Mouse (Mus musculus): ENCODE measurements at regions not wholly inside any gene's neighbourhood (a gene's known extent, or its start where the extent isn't known, plus 50 kb on each side); places are given as distances from the start of the nearest gene placed in this dataset.

DNA sequence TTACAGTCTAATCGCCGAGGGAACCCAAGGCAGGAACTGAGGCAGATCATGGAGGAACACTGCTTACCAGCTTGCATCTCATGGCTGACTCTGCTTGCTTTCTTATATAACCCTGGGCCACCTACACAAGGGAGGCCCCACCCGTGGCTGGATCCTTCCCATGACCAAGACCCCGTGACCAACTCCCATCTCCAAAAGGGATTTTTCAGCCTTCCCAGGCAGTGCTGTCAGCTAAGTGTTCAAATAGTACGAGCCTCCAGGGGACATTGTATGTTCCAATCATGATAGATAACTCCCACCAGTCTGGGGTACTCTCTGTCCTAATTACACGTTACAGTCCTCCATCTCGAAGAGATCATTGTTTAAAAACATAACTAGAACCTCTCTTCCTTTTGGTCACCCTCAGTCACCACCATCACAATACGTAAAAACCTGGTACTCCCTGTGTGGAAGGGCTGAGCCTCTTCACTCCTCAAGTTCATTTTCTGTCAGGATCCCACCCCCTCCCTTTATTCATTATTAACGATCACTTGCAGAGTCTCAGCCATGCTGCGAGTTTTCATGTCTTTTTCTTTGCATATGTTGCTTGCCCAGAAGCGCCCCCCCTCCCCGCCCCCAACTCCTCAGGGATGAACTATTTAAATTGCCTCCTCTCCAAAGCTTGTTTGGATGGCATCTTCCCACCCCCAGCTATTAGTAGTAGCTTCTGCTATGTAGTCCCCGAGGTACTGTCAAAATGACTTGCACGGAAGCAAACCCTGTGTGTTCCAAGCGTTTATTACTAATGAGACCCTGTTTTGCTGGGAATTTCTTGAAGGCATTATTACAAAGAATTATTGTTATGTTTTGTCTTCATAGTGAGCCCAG lies 406.2 kb upstream of the Mmadhc start:
- no peak for ATAC-seq (ENCODE audit: poor library complexity, severe bottlenecking)

DNA sequence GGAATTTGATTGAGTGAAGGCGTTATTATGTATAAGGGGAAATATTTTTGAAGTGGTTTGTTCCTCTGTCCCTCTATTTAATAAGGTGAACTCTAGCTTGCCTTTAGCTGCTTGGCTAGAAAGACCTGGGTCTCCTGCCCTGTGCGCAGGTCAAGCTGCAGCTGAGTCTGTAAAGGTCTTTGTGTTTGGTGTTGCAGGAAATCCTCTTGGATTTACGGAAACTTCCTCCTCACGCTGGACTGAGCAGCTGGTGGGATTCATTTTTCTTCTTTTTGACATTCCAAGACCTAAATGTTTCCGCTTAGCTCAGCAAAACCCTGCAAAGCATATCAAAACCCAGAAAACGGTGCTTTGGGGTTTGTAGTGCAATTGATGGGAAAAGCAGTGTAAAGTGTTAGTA lies 402.2 kb upstream of the Mmadhc start:
- ATAC-seq (ENCODE audit: poor library complexity, severe bottlenecking), result no peak

DNA sequence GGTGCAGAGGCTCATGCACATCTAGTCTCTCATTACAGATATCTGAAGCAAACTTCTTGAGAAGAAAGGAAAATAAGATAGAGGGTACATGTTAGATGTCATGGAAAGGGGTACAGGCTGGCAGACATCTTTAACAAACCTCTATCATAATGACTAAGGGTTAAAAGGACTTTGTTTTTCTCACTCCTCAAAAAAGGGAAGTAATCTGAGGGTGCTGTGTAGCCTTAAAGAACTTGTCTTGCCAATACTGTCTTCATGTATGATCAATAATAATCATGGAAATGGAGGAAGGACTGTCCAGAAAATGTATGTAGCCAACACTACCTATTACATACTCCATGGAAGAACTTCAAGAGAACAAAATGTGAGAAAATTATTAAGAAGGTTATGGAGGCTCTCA lies 400.0 kb upstream of the Mmadhc start:
- ATAC-seq (ENCODE audit: poor library complexity, severe bottlenecking), result peak; percentile 57

DNA sequence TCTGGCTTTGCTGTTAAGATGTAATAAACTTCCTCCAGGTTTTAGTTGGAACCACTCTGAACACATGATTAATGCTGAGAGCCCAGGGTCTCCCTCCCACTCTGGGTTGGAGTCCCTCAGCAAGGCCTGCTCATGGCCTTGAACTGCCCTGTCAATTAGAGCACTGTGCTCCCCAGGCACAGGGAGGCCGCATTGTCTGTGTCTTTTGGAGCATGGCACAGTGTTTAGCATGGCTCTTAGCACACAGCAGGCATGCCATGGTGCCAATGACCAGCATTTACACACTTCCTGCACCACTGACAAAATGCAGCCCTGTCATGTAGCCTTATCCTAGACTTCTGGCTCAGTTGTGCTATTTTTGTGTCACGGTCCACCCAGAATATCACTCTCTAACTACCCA lies 398.2 kb upstream of the Mmadhc start:
- no peak for ATAC-seq (ENCODE audit: poor library complexity, severe bottlenecking)

DNA sequence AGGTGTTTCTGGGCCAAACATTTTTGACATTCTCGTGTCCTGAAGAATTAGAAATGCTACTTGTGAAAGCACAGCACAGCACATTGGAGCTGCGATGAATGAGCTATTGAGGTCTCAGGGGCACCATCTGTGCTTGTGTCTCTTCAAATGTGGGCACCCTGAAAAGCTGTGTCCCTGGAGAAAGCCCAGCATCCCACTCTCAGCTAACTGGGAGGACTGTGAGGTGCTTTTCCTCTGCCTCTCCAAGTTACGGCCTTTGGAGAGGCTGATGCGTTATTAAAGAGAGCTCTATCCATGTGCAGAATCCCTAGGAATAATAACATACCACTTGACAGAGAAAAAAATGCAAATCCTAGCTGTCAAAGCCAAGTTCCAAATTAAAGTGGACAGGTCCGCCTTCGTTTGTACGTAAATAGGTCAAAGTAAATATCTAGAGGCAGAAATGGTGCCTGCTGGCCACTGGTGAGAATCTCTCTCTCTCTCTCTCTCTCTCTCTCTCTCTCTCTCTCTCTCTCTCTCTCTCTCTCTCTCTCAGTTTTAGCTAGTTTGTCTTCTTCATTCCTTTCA lies 397.3 kb upstream of the Mmadhc start:
- ATAC-seq (ENCODE audit: poor library complexity, severe bottlenecking), result no peak

DNA sequence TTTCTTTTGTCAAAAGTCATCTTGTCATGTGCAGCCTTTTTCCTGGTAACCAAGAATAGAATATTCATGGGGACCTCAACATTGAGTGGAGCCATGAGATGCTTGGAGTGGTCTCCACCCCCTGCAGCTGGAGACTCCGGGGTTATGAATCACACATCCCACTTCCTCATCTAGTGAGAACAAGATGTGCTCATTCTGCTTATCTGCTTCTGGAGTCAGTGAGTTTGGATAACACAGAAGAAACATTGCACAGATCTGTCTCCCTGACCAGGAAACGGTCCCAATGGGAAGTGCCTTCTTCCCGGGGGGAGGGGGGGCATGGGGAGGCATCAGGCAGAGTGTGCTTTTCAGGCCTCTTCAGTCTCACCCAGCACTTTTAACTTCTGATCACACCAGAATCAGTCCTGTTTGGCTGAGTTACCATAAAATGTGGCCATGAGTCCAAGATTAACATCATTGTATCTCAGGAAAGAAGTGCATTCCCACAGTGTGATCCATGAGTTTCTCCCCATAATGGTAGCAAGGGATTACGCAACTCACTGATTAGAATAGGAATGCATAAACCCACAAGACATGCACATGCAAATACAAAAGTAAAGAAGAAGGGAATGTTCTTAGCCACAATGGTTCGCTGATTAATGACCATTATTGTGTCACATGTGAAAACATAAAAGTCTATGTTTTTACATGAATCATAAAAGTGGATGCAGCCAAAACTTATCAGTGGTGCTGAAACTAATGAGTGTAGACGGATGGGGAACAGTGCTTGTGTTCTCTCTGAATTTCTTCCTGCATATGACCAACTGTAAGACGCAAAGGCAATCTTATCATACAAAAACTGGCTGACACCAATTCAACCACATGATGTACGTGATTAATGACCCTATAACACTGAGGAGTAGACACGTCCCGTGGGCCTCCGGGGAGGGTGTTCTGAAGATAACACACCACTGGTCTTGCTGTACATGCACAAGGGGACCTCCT lies 393.8 kb upstream of the Mmadhc start:
- ATAC-seq (ENCODE audit: poor library complexity, severe bottlenecking), result peak; percentile 75

DNA sequence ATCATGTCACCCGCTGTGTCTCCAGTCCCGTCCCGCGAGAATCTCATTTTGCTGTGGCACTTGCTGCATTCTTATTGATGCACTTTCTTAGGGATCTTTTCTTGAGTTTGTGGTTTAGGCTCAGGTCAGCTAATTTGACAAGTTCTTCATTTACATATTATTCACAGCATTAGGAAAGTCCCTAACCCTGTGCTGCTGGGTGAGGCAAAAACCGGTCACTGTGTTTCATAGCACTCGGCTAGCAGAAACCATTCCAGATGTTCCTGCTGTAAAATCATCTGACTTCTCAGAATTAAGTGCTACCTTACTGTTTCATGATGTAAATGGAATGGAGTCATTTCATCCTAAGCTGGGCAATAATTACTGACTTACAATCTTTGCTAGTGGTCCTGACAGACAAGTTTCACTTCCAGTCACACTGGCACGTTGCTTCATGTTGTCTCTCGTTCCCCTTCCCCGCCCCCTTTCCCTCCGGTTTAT lies 391.1 kb upstream of the Mmadhc start:
- ATAC-seq (ENCODE audit: poor library complexity, severe bottlenecking), result peak; percentile 68

DNA sequence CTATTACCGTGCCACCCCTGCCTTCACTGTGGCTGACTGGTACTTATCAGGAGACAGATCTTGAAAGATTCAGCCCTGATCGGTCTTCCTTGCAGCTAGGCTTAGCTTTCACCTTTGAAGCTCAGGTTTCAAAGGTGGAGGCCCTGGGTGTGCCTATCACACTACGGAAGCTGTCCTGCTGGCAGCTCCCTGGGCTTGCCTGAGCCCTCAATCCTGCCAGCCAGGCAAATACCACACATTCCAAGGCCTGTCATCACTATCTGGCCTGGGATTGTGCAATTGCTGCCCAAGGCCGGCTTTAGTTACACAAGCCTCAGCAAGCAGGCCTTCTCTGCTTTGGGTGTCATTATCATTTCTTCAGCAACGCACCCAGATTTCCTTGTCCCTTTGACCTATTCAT lies 390.6 kb upstream of the Mmadhc start:
- peak; percentile 78 for ATAC-seq (ENCODE audit: poor library complexity, severe bottlenecking)

DNA sequence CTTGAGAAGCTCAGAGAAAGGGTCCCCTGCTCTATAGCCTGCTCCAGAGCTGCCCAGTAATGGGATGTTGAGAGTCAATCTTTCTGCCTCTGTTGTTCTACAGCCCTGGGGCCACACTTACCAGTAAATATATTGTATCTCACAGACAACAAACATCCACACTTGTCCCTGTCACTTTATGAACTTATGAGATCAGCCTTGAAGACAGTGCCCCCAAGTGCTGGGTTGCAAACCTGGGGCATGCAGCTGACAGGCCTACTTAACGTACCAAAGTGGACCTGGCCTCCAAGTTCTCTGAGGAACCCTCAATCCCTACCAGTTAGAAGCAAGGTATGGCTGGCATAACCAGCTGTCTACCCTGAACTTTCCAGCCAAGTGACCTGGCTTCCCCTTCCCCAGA lies 380.9 kb upstream of the Mmadhc start:
- ATAC-seq (ENCODE audit: poor library complexity, severe bottlenecking), result no peak

DNA sequence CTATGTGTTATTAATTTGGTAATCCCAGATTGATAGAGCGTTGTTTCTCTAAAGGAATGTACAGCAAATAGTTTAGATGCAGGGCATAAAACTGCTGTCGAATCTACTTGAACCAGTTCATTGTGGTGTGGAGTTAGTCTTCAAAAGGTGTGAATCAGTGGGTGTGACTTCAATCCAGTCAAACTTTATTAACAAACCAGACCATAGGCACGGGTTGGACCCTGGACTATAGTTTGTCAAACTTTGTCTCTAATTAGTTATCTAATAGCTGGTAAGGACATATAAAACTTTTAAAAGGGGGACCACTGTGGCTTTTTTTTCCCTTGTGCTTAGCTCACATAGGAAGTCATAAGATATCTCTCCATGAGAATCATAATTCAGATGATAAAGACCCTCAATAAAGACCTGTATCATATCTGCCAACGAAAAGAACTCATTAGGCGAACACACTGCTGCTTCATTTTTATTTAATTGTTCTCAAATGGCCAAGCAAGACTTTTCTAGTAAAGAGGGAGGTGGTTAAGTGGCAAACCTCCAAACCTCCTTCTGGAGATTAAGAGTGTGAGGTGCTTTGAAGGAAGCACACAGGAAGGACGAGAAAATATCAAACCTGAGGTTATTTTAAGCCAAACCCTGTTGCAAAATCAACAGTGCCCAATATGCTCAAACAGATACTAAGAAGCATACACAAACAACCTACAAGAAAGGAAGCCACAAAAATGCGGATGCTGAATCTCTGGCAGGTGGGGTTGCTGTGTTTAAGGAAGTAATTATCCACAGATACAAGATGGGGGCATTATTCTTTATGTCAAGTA lies 379.3 kb upstream of the Mmadhc start:
- peak; percentile 84 for ATAC-seq (ENCODE audit: poor library complexity, severe bottlenecking)

DNA sequence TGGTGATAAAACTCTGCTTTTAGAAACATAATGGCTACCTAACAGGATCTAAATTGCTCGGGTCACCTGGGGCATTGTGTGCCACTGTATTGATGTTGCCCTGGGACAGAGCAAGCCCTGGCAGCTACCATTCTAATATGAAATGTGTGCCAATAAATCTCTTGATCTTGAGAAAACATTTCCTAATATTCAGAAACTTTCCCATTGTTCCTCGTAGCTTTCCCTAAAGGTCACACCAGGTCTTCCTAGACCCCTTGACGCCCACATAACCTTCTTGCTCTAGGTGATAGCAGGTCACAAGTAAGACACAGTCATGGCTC lies 378.2 kb upstream of the Mmadhc start:
- no peak for ATAC-seq (ENCODE audit: poor library complexity, severe bottlenecking)

DNA sequence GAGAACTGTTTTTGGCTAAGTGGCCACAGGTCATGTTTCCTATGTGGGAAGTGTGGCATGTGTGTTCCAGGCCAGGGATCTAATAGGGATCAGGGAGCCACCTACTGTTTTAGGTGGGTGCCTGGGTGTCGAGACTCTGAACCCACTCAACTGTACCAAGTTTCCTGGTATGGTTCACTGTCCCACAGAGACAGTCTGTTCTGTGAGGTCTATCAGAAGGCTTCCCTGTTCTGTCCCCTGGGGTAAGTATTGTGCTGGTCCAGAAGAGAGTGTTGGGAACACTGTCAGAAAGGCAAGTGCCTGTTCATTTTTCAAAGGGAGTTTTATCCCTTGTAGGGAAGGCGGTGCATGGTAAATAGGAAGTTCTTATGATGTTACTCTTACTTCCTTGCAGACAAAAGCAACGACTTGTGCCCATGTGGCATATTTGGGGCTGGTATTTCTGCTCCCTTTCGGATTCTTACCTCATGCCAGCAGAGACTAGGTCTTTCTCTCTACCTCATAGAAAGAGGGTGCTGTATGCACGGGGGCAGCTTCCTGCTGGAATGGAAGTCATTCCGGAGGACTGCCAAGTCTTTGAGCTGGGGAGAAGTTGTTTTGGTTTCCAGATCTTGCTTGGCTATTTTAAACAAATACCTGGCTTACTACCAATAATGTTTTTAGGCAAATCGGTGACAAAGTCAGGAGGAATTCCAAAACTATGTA lies 377.7 kb upstream of the Mmadhc start:
- ATAC-seq (ENCODE audit: poor library complexity, severe bottlenecking), result no peak

DNA sequence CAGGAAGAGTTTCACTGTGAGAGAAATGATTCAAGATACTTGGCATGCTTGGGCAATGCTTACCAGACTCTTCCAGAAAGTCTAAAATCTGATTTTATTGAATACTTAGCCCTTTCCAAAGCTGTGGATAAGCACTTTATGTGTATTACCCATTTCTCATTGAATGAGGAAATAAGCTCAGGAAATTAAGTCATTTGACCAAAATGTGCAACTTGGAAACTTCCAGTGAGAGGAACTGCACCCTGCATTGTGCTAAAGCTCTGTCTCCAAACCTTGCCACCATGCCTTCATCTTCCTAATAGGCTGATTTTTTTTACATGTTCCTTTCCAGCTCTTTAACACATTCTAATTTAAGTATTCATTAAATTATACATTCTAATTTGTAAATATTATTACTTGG lies 372.7 kb upstream of the Mmadhc start:
- peak; percentile 80 for ATAC-seq (ENCODE audit: poor library complexity, severe bottlenecking)

DNA sequence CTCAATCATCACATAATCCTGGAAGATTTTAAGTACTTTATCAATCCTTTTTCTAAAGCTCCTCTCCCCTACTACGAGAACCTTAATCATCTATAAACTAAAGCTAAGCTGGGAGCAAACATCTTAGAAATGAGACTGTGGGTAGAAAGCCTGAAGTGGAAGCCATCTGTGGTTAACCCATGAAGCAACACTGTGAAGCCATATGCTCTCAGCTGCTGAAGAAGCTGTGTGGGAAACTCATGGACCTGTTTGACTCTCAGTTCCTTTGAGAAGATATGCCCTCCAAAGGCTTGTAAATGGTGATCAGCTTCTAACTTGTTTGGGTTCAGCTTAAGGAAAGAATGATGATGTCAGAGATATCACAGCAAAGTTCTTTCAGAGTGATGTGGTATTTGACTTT lies 372.2 kb upstream of the Mmadhc start:
- ATAC-seq (ENCODE audit: poor library complexity, severe bottlenecking), result peak; percentile 78

DNA sequence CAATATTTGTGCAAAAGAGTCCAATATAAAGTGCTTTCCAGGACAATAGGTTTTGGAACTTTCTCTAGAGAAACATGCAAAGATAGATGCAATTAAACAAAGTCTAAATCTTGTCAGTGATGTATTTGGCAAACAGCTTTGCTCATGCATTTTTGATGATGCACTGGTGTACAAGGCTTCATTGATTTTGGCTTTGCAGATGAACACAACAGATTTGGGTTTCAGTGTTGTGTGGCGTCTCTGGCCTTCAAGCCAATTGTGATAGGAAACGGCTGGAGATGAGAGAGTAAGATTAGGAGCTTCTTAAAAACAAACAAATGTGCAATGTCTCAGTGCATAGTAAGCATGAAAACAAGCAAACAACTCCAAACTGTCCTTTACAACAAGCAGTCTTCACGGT lies 370.6 kb upstream of the Mmadhc start:
- no peak for ATAC-seq (ENCODE audit: poor library complexity, severe bottlenecking)

DNA sequence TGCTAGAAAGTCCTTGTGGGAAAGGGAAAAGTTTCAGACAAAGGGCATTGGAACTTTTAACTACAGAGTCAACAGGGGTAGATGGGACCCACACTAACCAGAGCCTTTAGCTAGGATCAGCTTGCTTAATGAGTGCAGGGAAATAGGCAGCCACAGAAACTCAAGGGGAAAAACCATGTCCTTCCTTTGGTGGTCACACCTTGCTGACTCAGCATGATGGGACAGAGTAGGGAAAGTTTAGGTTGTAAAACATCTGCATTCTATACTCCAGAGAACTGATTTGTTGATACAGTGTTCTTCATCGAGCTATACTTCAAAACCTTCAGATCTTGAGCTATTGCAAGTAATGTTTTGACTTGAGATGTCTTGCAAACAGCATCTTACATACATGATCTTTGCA lies 365.9 kb upstream of the Mmadhc start:
- ATAC-seq (ENCODE audit: poor library complexity, severe bottlenecking), result no peak

DNA sequence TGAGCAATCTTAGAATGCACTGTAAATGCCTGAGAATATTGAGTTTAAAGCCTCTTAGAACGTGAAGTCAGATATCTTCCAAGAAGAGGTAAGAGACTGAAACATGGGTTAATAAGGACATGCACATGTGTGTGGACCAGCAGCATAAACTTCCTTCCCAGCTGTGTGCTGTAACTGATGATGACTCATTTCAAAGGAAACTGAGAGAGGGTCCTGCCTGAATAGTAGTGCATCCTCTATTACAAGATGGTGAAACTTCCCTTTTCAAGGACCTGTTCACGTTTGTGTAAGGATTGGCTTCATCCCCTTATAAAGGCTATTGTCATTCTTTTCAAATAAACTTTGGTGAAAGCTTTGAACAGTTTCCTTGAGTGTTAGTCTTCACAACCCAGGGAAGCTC lies 363.4 kb upstream of the Mmadhc start:
- peak; percentile 83 for ATAC-seq (ENCODE audit: poor library complexity, severe bottlenecking)

DNA sequence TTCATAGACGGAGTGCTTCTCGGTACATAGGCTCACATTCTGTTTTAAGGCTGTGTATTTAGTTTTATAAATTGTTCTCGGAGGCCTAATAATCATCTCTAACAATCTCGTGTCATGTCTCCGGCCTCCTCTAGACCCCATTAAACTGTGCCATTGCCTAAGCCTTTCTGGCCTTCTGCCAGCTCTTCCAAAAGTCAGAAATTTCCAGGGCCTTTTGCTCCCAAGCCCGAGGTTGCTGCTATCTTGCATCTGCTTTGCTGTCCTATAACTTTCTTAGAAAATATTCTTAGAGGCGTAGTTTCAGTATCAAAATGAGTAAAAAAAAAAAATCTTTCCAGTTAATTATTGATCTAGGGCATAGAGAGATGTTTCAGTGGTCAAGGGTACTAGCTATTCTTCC lies 361.2 kb upstream of the Mmadhc start:
- ATAC-seq (ENCODE audit: poor library complexity, severe bottlenecking), result no peak

DNA sequence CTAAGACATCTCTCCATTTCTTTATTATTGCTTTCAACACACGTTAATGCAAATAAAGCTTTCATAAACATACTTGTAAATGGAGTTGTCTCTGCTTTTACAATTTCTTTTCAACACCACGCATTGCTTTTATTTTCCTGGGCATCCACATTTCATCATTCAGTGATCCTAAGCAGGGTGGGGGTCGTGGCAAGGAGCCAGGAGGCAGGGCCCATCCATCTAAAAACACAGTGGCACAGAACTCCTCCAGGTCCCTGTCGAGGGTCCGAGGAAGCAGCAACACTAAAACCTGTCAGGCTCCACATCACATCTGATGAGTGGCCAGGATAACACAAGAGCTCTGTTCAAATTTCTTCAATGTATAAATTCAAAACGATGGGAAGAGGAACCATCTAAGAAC lies 359.8 kb upstream of the Mmadhc start:
- ATAC-seq (ENCODE audit: poor library complexity, severe bottlenecking), result no peak

DNA sequence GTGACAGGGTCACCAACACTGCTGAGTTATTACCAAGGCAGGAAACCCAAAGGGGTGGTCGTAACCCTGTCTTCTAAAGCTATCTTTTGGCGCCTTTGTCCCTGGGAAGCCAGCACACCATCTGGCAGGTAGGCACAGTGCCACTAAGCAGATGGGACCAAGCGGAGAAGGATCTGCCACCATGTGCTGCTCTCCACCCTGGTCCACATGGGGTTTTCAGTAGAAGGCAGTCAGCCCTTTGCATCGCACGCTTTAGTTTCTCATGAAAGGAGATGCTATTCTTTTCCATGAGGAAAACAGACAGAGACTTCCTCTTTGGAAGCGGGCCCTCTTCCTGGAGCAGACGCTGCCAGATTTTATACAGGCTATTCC lies 358.3 kb upstream of the Mmadhc start:
- ATAC-seq (ENCODE audit: poor library complexity, severe bottlenecking), result no peak

All from megakaryocyte, adult 5-6 weeks (primary cell).